Mouse (Mus musculus) adrenal gland, postnatal 25 days (tissue): ENCODE measurements at regions not wholly inside any gene's neighbourhood (a gene's known extent, or its start where the extent isn't known, plus 50 kb on each side); places are given as distances from the start of the nearest gene placed in this dataset.
"Not testable (repeated sequence)": the region's sequence is repeated elsewhere in the genome, so short reads cannot be mapped to it uniquely, and the experiment has no call there.

Experiments used
- DNase-seq: peaks from one replicate; pipeline ENCODE4 v3.0.0; 2021; ENCODE audit warnings: mixed read lengths

DNA sequence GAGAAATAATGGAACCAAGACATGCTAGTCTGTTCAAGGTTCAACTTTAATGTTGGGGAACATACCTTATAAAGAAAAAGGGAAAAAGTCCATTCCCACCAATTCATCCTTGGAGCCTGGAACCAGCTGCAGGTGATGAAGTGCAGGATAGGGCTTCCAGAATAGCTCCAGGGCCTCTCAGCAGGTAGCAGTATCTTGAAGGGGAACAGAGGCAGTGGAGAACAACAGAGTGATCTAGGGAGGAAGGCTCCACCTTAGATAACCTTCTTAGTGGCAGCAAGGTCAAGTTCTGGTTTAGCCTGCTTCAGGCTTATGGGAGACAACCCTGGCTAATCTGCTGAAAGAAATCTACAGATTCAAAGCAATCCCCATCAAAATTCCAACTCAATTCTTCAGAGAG, 161.8 kb upstream of the Ngly1 start:
- DNase-seq, result not testable (repeated sequence)

- DNase-seq, result no peak
Measured at GRCm38 (mm10) chr14:16092391-16093132, 156.5 kb upstream of the Ngly1 start.

GRCm38 (mm10) chr14:16093133-16093505, 156.0 kb upstream of the Ngly1 start:
- DNase-seq, result no peak

GRCm38 (mm10) chr14:16109414-16109813, 139.7 kb upstream of the Ngly1 start:
- no peak for DNase-seq

DNA sequence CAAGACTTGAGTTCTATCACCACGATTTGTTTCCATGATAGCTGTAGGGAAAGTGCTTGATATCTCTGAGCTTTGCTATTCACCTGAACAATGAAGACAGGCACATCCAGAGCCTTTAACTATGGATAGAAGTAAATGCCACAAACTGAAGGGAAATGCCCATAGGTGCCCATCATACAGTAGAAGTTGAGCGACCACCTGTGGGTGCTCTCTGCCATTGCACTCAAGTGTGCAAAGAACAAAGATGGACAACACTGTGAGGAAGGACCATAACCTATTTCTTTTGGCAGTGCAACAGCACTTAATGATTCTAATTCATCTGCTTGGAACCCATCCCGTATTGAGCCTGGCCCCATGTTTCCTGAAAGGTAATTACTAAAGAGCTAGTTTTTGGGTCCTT, 116.4 kb upstream of the Ngly1 start:
- no peak for DNase-seq

DNA sequence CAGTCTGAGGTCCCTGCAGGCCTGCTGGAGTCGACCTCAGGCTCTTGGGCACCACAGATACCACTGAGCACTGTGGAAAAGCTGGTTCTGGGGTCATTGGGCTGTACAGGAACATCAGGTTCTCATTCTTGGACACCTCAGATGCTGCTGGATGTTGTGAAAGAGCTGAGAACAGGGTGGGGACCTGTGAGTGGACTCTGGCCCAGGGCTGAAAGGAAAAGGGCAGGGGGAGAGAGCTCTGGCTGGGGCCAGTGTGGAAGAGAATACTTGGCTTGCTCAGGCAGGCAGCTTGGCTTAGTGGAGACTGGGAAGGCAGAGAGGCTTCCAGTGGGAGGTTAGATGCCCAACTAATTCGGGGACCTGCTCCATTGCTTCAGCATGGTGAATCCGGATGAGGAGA, 115.7 kb upstream of the Ngly1 start:
- no peak for DNase-seq

DNA sequence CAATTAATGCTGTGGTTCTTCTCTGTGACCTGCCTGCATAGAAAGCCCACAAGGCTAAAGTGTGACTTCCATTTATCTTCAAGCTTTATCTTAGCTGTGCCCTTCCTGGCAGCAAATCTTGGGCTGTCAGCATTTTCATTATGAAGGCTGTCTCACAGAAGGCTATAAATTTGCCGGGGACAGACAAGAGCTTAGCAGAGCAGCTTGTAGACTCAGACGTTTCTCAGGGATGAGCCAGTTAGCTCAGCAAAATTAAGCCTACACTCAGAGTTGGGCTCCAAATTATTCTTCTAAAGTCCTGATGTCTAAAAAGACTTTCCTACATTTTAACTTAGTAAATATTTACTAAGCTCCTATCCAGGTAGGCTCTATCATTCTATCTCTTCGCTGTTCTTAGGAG, 112.9 kb upstream of the Ngly1 start:
- DNase-seq, result no peak

DNA sequence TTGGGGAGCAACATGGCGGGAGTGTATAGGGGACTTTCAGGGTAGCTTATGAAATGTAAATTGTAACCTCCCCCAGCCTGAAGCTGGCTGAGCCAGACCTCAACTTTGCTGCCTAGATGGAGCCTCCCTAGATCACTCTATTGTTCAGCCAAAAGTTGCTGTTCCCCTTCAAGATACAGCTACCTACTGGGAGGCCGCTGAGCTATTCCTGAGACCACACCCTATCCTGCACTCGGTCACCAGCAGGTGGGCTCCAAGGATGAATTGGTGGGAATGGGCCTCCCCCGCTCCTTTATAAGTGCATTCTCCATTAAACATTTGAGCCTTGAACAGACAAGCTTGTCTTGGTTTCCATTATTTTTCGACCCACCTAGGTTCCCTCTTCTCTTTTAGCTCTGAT, 104.8 kb upstream of the Ngly1 start:
- no peak for DNase-seq

GRCm38 (mm10) chr14:16146811-16147210, 102.3 kb upstream of the Ngly1 start:
- no peak for DNase-seq

- DNase-seq, result no peak
Measured at GRCm38 (mm10) chr14:16151815-16152214, 97.3 kb upstream of the Ngly1 start.

DNA sequence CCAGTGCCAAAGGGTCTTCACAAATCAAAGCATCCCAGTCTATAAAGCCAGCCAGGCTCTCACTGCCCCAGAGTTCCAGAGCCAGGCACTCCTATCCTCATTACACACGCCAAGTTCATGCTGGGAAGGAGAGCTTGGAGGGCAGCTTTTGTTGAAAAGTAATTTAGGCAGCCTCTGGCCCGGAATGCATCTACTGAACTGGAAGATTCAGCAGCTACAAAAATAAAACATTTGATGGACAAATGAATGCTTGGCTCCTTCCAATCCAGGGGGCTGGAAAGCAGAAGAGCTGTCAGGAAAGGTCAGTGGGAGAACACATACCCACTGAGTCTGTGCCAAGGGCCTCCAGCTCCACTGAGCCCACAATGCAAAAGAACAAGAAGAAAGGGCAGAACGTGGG, 96.4 kb upstream of the Ngly1 start:
- no peak for DNase-seq

DNA sequence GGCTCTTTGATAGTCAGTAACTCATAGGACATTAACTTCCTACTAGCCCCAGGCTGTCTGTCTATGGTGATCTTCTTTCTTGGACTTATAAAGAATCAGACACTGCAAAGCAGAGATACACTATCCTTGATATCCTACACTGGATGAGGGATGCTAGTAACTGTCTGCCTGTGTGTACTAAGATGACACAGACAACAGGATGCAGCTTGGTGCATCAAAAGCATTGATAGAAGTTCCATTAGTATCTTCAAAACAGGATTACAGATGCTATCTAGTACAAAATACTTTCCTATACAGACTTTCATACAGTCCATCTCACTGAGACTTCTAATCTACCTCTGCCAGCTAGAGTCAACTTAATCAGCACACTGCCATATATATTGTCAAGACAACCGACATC, 94.0 kb upstream of the Ngly1 start:
- no peak for DNase-seq

DNA sequence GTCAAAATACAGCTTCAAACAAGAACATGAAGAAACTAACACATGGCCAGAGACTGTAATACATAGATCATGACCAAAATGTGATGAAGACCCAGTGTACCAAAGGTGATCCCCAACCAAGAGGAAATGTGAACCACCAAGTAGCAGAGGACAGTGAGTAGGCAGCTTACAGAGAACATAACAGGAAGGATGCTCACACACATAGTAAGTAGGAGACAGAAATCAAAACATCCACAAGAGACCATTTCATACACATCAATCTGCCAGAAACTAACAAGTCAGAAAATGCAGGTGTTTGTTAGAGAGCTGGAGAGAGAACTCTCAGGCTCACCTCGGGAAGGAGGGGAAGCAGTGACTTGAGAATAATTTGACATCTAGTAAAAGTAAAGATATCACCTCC, 78.9 kb upstream of the Ngly1 start:
- DNase-seq, result no peak

DNA sequence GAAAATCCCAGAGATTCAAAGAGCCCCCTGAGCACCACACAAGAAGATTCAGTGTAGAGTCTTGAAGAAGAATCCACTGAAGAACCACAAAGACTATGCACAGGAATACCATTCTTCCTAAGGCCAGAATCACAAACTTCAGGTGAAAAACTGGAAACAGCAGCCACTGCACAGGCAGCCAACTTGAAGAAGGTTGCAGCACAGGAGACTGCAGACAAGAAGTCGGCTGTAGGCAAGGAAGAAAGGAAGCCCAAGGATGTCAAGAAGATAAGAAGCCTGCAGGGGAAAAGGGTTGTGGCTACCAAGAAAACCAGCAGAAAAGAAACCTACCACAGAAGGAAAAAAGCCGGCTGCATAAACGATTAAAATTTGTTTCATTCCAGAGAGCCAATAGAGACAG, 76.8 kb upstream of the Ngly1 start:
- DNase-seq, result no peak

GRCm38 (mm10) chr14:16173292-16173691, 75.8 kb upstream of the Ngly1 start:
- DNase-seq, result no peak

- no peak for DNase-seq
Measured at GRCm38 (mm10) chr14:16178227-16178626, 70.9 kb upstream of the Ngly1 start.

GRCm38 (mm10) chr14:16181822-16182221, 67.3 kb upstream of the Ngly1 start:
- DNase-seq, result no peak

GRCm38 (mm10) chr14:16185246-16185645, 63.8 kb upstream of the Ngly1 start:
- no peak for DNase-seq
